Mouse (Mus musculus): ENCODE measurements around the gene Ppa1. TPM values are rescaled to one million over a fixed set of nuclear protein-coding genes. Genes with fewer than 3 reads are reported as not detected.

Ppa1 gene
- polyA plus RNA-seq, 1 experiment from 2014 or later, result 156 TPM

DNA sequence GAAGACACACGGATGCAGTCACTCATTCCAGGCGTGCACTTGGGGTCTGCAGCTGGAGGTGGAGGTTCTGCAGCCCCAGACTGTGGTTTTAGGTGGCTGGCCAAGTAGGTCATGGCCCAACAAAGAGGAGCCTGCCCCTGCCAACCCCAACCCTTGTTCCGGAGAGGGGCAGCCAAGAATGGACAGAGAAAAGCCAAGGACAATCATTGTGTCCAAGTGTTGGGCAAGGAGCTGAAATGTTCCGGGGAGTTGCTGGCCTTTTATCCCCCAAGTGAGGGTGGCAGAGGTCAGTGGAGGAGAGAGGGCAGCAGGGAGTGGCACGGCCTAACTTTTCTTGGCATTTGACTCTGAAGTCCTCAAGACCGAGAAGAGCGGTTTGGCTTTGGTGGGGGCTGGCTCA is 72.0 kb downstream of the Ppa1 start:
- WGBS, result 81% methylated on average over 7 of the region's 7 CpGs
- H3K4me2 ChIP-seq (ENCODE audit: low read depth, low read length), result no peak overlapping the region
- no peak overlapping the region for H3K4me3 ChIP-seq (replicated peaks; ENCODE audit: low read length)
- H3K9me3 ChIP-seq (replicated peaks; ENCODE audit: control insufficient read depth, low read length), result no peaks in the 10 kb centered on the region
- no peaks in the 10 kb centered on the region for H3K27me3 ChIP-seq (ENCODE audit: control insufficient read depth, insufficient read depth, low read length)
- H3K4me1 ChIP-seq (ENCODE audit: control insufficient read depth, insufficient read depth, low read length), result peaks cover 7% of the 10 kb centered on the region
- no peak for ATAC-seq (ENCODE audit: insufficient read depth, low FRiP score)
- H3K27ac ChIP-seq (ENCODE audit: low read length), result no peak overlapping the region
- no peak overlapping the region for H3K9ac ChIP-seq (ENCODE audit: low read length)
- no peaks in the 10 kb centered on the region for H3K36me3 ChIP-seq (ENCODE audit: control insufficient read depth, insufficient read depth, low read length)

- no peak overlapping the region for H3K4me3 ChIP-seq (replicated peaks; ENCODE audit: low read length)
- WGBS, result 75% methylated on average over 3 of the region's 3 CpGs
- H3K9me3 ChIP-seq (replicated peaks; ENCODE audit: control insufficient read depth, low read length), result no peaks in the 10 kb centered on the region
- ATAC-seq (ENCODE audit: insufficient read depth, low FRiP score), result no peak
- H3K36me3 ChIP-seq (ENCODE audit: control insufficient read depth, insufficient read depth, low read length), result no peaks in the 10 kb centered on the region
- no peak overlapping the region for H3K27ac ChIP-seq (ENCODE audit: low read length)
- H3K4me2 ChIP-seq (ENCODE audit: low read depth, low read length), result no peak overlapping the region
- H3K9ac ChIP-seq (ENCODE audit: low read length), result no peak overlapping the region
- no peaks in the 10 kb centered on the region for H3K4me1 ChIP-seq (ENCODE audit: control insufficient read depth, insufficient read depth, low read length)
- no peaks in the 10 kb centered on the region for H3K27me3 ChIP-seq (ENCODE audit: control insufficient read depth, insufficient read depth, low read length)
Observed at GRCm38 (mm10) chr10:61722215-61722614, 73.9 kb downstream of the Ppa1 start.

DNA sequence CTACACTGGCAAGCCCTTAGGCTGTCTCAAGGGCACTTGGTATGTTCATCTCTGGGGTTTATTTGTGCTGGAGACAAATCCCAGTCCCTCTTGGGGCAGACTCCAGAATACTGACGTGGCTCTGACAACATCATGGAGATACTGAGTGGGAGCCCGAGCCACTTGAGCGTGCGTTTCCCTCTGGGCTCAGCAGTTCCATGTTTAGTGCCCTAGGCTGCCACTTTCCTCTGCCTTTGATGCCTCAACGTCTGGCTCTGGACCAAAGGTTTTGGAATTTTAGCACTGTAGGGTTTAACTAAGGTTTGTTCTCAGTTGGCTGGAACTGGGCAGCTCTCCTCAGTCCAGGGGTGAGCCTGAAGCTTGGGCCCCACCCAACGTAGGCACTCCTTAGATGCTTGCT is 74.9 kb downstream of the Ppa1 start:
- Histone ChIP-seq H3K27ac (ENCODE audit: low read length) (no peak overlapping the region), H3K9me3 (replicated peaks; ENCODE audit: control insufficient read depth, low read length) (no peaks in the 10 kb centered on the region), H3K27me3 (ENCODE audit: control insufficient read depth, insufficient read depth, low read length) (no peaks in the 10 kb centered on the region), H3K4me2 (ENCODE audit: low read depth, low read length) (no peak overlapping the region), H3K4me3 (replicated peaks; ENCODE audit: low read length) (no peak overlapping the region), H3K9ac (ENCODE audit: low read length) (no peak overlapping the region), H3K4me1 (ENCODE audit: control insufficient read depth, insufficient read depth, low read length) (no peaks in the 10 kb centered on the region), H3K36me3 (ENCODE audit: control insufficient read depth, insufficient read depth, low read length) (no peaks in the 10 kb centered on the region)
- ATAC-seq (ENCODE audit: insufficient read depth, low FRiP score), result no peak
- 77% methylated on average over 6 of the region's 6 CpGs for WGBS

Other genes with a start within 250 kb of the Ppa1 start
- 0.21 and 0.31 TPM in 2 replicates for gene Nodal, start 230.6 kb upstream of the Ppa1 start, polyA plus RNA-seq (2015; fragmentation: Nextera tagmentation; extraction: Ambion mirVana)
- gene Eif4ebp2, start 195.9 kb upstream of the Ppa1 start, polyA plus RNA-seq (2015; fragmentation: Nextera tagmentation; extraction: Ambion mirVana), result 40.7 and 46.6 TPM in 2 replicates
- 5.6 and 6.0 TPM in 2 replicates for gene Lrrc20, start 172.8 kb upstream of the Ppa1 start, polyA plus RNA-seq (2015; fragmentation: Nextera tagmentation; extraction: Ambion mirVana)
- gene Npffr1, start 53.1 kb upstream of the Ppa1 start, polyA plus RNA-seq (2015; fragmentation: Nextera tagmentation; extraction: Ambion mirVana), result 0.06 and 0.09 TPM in 2 replicates
- gene Sar1a, start 31.7 kb downstream of the Ppa1 start, polyA plus RNA-seq (2015; fragmentation: Nextera tagmentation; extraction: Ambion mirVana), result 232 and 247 TPM in 2 replicates
- gene Tysnd1, start 47.0 kb downstream of the Ppa1 start, polyA plus RNA-seq (2015; fragmentation: Nextera tagmentation; extraction: Ambion mirVana), result 11.7 and 14.5 TPM in 2 replicates
- 16.0 and 16.2 TPM in 2 replicates for gene Aifm2, start 66.7 kb downstream of the Ppa1 start, polyA plus RNA-seq (2015; fragmentation: Nextera tagmentation; extraction: Ambion mirVana)
- 78.0 and 86.3 TPM in 2 replicates for gene H2afy2, start 135.6 kb downstream of the Ppa1 start, polyA plus RNA-seq (2015; fragmentation: Nextera tagmentation; extraction: Ambion mirVana)